Mouse (Mus musculus) olfactory bulb, adult 2 months (tissue): ENCODE results near the gene Akr1d1. TPM values are rescaled to one million over a fixed set of nuclear protein-coding genes. Genes with fewer than 3 reads are reported as not detected.

Experiments
- H3K27ac ChIP-seq: fragments of 200-500 bp; 2 replicates; pipeline ENCODE4 v1.5.1; 2012; ENCODE audit warnings: low read depth, low read length; ENCODE audit not compliant: insufficient read depth
- H3K4me1 ChIP-seq: fragments of 200-500 bp; 2 replicates; pipeline ENCODE4 v1.6.1; 2012; ENCODE audit warnings: low read length; ENCODE audit not compliant: control insufficient read depth, insufficient read depth
- H3K4me3 ChIP-seq: fragments of 200-500 bp; 2 replicates; pipeline ENCODE4 v1.5.1; 2012; ENCODE audit warnings: mild to moderate bottlenecking, low read depth, low read length, moderate library complexity; ENCODE audit not compliant: insufficient read depth
- CTCF ChIP-seq: fragments of 200-500 bp; IDR thresholded peaks from 2 replicates; pipeline ENCODE4 v1.5.1; 2012; ENCODE audit warnings: low read depth, mild to moderate bottlenecking, low read length, moderate library complexity; ENCODE audit not compliant: insufficient read depth
- POLR2A ChIP-seq: fragments of 200-500 bp; IDR thresholded peaks from 2 replicates; pipeline ENCODE4 v1.6.1; 2012; ENCODE audit warnings: mild to moderate bottlenecking, low read depth, low read length, moderate library complexity; ENCODE audit not compliant: insufficient read depth
- WGBS: fragments of 180-500 bp; shearing (Covaris S2); methylation state at CpG from one replicate; pipeline ENCODE4 v1.1.7; 2018; 5-methylcytosine and 5-hydroxymethylcytosine counted together
- polyA plus RNA-seq: library from polyadenylated mRNA; stranded (reverse); fragments of >200 nt; gene quantifications from 2 replicates; pipeline ENCODE4 v1.2.4, GENCODE M21; 2012; ENCODE audit warnings: low replicate concordance; ENCODE audit not compliant: missing spikeins, insufficient read depth, insufficient read length

Gene Akr1d1
- polyA plus RNA-seq, 1 experiment = not detected

- TF ChIP-seq CTCF (no peak), POLR2A (no peak)
- Histone ChIP-seq H3K27ac (no peak overlapping the region), H3K4me3 (no peak overlapping the region), H3K4me1 (no peaks in the 10 kb centered on the region)
- WGBS = 90% methylated on average over 3 of the region's 3 CpGs
Measured at GRCm38 (mm10) chr6:37541171-37541570, 11.2 kb downstream of the Akr1d1 start.

- 89% methylated on average over 3 of the region's 3 CpGs for WGBS
- Histone ChIP-seq H3K4me3 (no peak overlapping the region), H3K4me1 (no peaks in the 10 kb centered on the region), H3K27ac (no peak overlapping the region)
- TF ChIP-seq POLR2A = no peak
Measured at GRCm38 (mm10) chr6:37542145-37542544, 12.2 kb downstream of the Akr1d1 start.

GRCm38 (mm10) chr6:37552760-37553159 lies 22.8 kb downstream of the Akr1d1 start:
- Histone ChIP-seq H3K4me3 (no peak overlapping the region), H3K27ac (no peak overlapping the region), H3K4me1 (no peaks in the 10 kb centered on the region)
- WGBS = 88% methylated on average over 2 of the region's 2 CpGs
- TF ChIP-seq CTCF (no peak), POLR2A (no peak)

- Histone ChIP-seq H3K4me3 (no peak overlapping the region), H3K4me1 (no peaks in the 10 kb centered on the region), H3K27ac (no peak overlapping the region)
- no peak for TF ChIP-seq CTCF
- TF ChIP-seq POLR2A = no peak
- 57% methylated on average over 3 of the region's 3 CpGs for WGBS
Measured at GRCm38 (mm10) chr6:37553926-37554325, 24.0 kb downstream of the Akr1d1 start.

GRCm38 (mm10) chr6:37554327-37554726 lies 24.4 kb downstream of the Akr1d1 start:
- WGBS = 61% methylated on average over 1 of the region's 1 CpGs
- Histone ChIP-seq H3K4me1 (no peaks in the 10 kb centered on the region), H3K4me3 (no peak overlapping the region), H3K27ac (no peak overlapping the region)
- no peak for TF ChIP-seq CTCF
- TF ChIP-seq POLR2A = no peak

GRCm38 (mm10) chr6:37563861-37564260 lies 33.9 kb downstream of the Akr1d1 start:
- TF ChIP-seq POLR2A (no peak), CTCF (no peak)
- no peak overlapping the region for H3K27ac ChIP-seq
- H3K4me1 ChIP-seq = no peaks in the 10 kb centered on the region
- H3K4me3 ChIP-seq = no peak overlapping the region
- WGBS = 73% methylated on average over 3 of the region's 3 CpGs

- Histone ChIP-seq H3K4me3 (no peak overlapping the region), H3K4me1 (no peaks in the 10 kb centered on the region), H3K27ac (no peak overlapping the region)
- no peak for TF ChIP-seq CTCF
- no peak for TF ChIP-seq POLR2A
- 100% methylated on average over 1 of the region's 1 CpGs for WGBS
Measured at GRCm38 (mm10) chr6:37567363-37567762, 37.4 kb downstream of the Akr1d1 start.

- no peak overlapping the region for H3K4me3 ChIP-seq
- no peak for TF ChIP-seq POLR2A
- 56% methylated on average over 1 of the region's 1 CpGs for WGBS
- H3K4me1 ChIP-seq = no peaks in the 10 kb centered on the region
- H3K27ac ChIP-seq = no peak overlapping the region
Measured at GRCm38 (mm10) chr6:37571939-37572338, 42.0 kb downstream of the Akr1d1 start.

- no peak overlapping the region for H3K4me3 ChIP-seq
- H3K4me1 ChIP-seq = no peaks in the 10 kb centered on the region
- no peak for TF ChIP-seq CTCF
- no peak for TF ChIP-seq POLR2A
- no peak overlapping the region for H3K27ac ChIP-seq
- WGBS = 85% methylated on average over 2 of the region's 2 CpGs
Measured at GRCm38 (mm10) chr6:37572935-37573334, 43.0 kb downstream of the Akr1d1 start.

GRCm38 (mm10) chr6:37580476-37580875 lies 50.5 kb downstream of the Akr1d1 start:
- H3K27ac ChIP-seq = no peak overlapping the region
- TF ChIP-seq CTCF = no peak
- no peak overlapping the region for H3K4me3 ChIP-seq
- WGBS = 81% methylated on average over 5 of the region's 5 CpGs
- H3K4me1 ChIP-seq = no peaks in the 10 kb centered on the region
